Mouse (Mus musculus): ENCODE data around the gene Sstr2. TPM values are rescaled to one million over a fixed set of nuclear protein-coding genes. Genes with fewer than 3 reads are reported as not detected.

Gene Sstr2
- total RNA-seq (2023) = under 1 TPM in 1 of 2 experiments, not detected in 1; 0.15 TPM

GRCm38 (mm10) chr11:113618672-113619419, at the start of gene Sstr2:
Gene Sstr2, plus strand, starts transcription at chr11:113619342.

GRCm38 (mm10) chr11:113648690-113649352, 29.7 kb downstream of the Sstr2 start, which contains the start of gene Cog1:
Gene Cog1, plus strand, starts transcription at chr11:113649169.

GRCm38 (mm10) chr11:113649353-113650210, 30.4 kb downstream of the Sstr2 start, which contains the start of gene Slc39a11:
Gene Slc39a11, minus strand, starts transcription at chr11:113650079.

Other genes with a start within 250 kb of the Sstr2 start
- 10 to 100 TPM; 25.3 to 28.2 TPM for gene Cog1, start 29.8 kb downstream of the Sstr2 start, total RNA-seq (2023)
- gene Slc39a11, start 30.7 kb downstream of the Sstr2 start, total RNA-seq (2023) = 10 to 100 TPM; 51.3 to 53.8 TPM
- 10 to 100 TPM; 16.3 to 17.3 TPM for gene Fam104a, start 64.8 kb downstream of the Sstr2 start, total RNA-seq (2023)
- 10 to 100 TPM; 11.3 to 12.6 TPM for gene D11Wsu47e, start 65.1 kb downstream of the Sstr2 start, total RNA-seq (2023)
- not detected for gene Cpsf4l, start 90.7 kb downstream of the Sstr2 start, total RNA-seq (2023)
- 10 to 100 TPM; 26.3 to 28.0 TPM for gene Cdc42ep4, start 132.5 kb downstream of the Sstr2 start, total RNA-seq (2023)